Mouse (Mus musculus): ENCODE data around the gene Spsb2.
A peak's percentile ranks its signal among the peaks of the same experiment; 100 is the strongest.

The Spsb2 gene

DNA sequence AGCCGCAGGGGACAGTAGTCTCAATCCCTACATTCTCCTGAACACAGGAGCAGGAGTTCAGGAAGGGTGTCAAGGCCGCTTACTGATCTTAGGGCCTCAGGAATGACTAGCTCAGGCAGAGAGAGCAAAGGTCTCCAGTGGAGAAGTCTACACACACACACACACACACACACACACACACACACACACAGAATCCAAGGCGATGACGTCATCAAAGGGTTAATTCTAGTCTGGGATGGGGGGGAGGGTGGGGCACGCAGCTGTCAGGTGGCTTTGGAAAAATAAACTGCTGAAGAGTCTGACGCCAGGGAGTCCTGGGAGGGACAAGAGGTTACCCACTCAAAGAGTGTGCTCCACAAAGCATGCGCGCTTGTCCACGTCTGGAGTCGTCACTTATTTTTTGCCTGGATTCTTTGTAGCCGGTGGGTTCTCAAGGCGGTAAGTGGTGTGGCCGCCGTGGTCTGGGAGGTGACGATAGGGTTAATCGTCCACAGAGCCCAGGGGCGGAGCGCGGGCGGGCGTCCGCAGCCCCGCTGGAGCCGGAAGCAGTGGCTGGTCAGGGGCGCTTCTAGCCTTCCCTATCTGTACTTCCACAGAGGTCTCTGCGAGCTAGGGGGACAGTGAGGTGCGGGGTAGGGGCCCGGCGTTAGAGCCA, at the start of gene Spsb2:
Gene Spsb2 (plus strand): TSS at position 304 of the 655 bp plus-strand sequence.
- DNase-seq (ENCODE audit: low read depth, low spot score): no peak

DNA sequence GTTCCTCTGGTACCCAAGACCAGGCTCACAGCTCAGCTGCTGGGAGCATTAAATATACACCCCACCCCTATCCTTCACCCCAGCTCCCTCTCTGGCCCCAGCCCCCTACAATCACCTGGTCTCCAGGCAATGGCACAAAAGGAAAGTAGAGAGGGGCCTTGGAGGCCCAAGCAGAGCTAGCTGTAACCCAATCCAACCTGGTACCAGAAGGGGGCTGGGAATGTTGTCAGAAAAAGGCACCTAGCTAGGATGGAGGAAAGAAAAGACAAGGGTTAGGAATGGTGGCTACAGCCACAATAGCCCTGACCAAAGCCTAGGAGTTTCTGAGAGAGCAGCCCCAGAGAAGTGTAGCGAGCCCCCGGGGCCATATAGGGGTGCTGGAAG, 49.6 kb upstream of the Spsb2 start:
- no peak for DNase-seq (ENCODE audit: low read depth, low spot score)

DNA sequence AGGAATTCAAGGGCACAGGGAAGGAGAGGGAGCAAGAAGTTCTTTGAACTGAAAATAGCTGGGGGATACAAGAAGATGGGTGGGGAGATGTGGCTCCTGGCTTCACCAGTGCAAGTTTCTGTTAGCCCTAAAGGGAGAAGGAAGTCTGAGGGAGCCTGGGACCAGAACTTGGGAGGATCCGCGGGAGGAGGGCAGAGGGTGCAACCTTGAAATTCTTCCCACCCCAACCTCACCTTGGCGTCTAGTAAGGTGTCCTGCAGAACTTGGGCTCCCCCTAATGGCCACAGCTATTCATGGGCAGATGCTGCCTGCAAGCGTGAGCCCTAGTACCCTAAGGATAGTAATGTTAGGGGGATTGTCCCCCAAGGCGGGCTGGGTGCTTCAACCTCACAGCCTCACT, 49.2 kb upstream of the Spsb2 start:
- DNase-seq (ENCODE audit: low read depth, low spot score): no peak

- DNase-seq (ENCODE audit: low read depth, low spot score): no peak
These were observed 42.5 kb upstream of the Spsb2 start for GRCm38 (mm10) chr6:124765951-124766350.

DNA sequence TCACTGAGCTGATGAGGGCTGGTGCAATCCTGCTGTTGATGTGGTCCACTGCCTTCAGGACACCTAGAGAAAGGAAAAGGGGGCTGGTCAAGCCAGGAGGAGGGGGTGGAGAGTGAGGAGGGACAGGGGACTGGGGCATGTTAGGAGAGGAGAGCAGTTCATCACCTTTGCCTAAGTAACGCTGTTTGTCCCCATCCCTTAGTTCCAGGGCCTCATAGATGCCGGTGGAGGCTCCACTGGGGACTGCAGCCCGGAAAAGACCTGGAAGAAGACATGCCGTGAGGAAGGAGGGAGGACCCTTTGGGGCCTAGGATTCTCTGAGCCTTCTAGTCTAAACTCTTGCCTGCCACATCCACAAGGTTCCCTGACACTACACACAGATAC, 40.9 kb upstream of the Spsb2 start:
- no peak for DNase-seq (ENCODE audit: low read depth, low spot score)

DNA sequence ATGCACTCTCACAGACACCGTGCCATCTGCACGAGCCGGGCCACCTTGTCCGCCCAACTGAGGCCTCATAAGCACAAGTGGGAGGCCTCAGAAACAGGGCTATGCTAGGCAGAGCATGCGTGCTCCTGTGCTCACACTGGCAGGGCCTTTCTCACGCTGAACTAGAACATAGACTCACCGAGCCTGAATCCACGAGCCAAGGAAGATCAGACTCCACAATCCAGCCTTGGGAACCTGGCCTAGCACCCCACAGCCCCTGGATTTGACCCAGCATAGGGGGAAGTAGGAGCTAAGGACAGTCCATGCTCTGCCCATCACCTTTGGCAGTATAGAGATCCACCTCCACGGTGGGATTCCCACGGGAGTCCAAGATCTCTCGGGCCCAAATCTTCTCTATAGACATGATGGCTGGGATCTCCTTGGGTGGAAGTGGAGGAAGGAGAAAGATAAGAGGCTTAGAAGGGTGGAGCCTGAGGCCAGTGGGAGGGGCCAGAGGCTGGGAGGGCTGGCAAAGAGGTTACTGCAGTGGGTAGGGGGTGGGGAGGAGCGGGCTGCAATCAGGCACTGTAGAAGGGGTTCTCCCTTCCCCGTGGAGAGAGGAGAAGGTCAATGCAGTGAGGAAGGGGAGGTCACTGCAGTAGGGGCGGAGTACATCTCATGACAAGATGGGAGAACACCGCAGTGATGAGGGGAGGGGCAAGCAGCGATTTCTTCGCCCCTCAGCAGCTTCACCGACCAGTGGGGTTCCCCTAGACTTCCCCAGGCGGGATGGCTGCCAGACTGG, 40.3 kb upstream of the Spsb2 start:
- DNase-seq (ENCODE audit: low read depth, low spot score): peak; percentile 74

GRCm38 (mm10) chr6:124768704-124769044, 39.8 kb upstream of the Spsb2 start:
- no peak for DNase-seq (ENCODE audit: low read depth, low spot score)

GRCm38 (mm10) chr6:124769101-124769765, 39.2 kb upstream of the Spsb2 start, which contains the start of gene Eno2:
Eno2 (minus strand) TSS chr6:124769673.
- no peak for DNase-seq (ENCODE audit: low read depth, low spot score)

- no peak for DNase-seq (ENCODE audit: low read depth, low spot score)
These were observed 38.4 kb upstream of the Spsb2 start for GRCm38 (mm10) chr6:124770013-124770412.

DNA sequence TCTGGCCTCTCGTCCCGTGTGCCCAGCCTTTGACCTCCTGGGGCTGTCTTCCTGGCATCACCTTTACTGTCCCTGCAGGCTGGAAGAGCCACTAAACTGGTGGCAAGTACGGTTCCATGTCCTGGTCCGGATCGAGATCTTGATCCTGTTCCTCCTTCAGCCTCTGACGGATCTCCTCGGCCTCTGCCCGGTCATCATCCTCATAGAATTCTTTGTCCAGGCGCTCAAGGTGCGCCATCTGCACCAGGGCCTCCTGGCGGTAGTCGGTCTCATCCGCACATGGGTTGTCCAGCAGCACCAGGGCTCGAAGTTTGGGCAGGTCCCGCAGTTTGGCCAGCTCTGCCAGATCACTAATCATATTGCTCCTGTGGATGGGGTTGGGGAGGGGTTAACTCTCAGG, 38.0 kb upstream of the Spsb2 start:
- no peak for DNase-seq (ENCODE audit: low read depth, low spot score)

GRCm38 (mm10) chr6:124779222-124779983, 29.1 kb upstream of the Spsb2 start, which contains the start of gene Lrrc23:
Lrrc23 (minus strand) TSS chr6:124779727.
- DNase-seq (ENCODE audit: low read depth, low spot score): no peak

- no peak for DNase-seq (ENCODE audit: low read depth, low spot score)
These were observed 28.5 kb upstream of the Spsb2 start for GRCm38 (mm10) chr6:124779984-124780416.

- no peak for DNase-seq (ENCODE audit: low read depth, low spot score)
These were observed 27.5 kb upstream of the Spsb2 start for GRCm38 (mm10) chr6:124780917-124781316.

GRCm38 (mm10) chr6:124782436-124782835, 26.0 kb upstream of the Spsb2 start:
- DNase-seq (ENCODE audit: low read depth, low spot score): no peak

DNA sequence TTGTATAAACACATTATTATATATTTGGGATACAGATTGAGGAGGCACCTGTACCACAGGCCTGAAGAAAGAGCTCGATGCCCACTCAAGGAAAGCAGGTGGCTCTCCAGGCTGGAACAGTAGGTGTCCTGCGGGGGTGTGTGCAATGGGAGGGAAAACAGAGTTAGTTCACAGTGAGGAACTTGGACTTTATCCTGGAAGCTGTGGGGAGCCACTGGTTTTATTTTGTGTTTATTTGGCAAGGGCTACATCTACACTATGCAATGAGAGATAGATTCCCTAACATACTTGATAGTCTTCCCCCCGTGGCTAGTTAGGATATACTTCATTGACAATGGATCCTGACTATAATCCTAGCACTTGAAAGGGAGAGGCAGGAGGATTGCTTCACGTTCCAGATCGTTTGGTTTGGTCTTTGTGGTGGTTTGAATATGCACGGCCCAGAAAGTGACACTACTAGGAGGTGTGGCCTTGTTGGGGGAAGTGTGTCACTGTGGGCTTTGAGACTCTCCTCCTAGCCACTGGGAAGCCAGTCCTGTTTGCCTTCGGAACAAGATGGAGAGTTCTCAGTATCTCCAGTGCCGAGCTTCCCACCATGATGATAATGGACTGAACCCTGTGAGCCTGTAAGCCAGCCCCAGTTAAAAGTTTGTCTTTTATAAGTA, 21.6 kb upstream of the Spsb2 start:
- DNase-seq (ENCODE audit: low read depth, low spot score): no peak

- no peak for DNase-seq (ENCODE audit: low read depth, low spot score)
These were observed 20.7 kb upstream of the Spsb2 start for GRCm38 (mm10) chr6:124787722-124788121.

DNA sequence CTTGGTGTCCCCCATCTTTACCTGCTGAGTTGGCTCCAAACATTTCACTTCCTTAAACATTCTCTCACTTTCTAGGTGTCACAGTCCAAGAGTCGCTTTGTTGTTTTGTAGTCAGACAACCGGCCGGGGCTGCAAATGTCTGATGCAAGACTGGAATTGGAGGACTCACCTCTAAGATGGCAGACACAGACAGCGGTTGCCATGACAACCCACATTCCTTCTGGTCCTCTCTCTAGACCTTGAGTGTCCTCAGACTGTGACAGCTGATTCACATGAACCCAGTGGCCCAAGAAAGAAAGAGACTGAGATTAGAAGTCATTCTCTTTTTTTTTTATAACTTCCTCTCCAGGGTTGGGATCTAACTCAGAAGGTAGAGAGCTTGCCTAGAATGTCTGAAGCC, 18.9 kb upstream of the Spsb2 start:
- DNase-seq (ENCODE audit: low read depth, low spot score): no peak

DNA sequence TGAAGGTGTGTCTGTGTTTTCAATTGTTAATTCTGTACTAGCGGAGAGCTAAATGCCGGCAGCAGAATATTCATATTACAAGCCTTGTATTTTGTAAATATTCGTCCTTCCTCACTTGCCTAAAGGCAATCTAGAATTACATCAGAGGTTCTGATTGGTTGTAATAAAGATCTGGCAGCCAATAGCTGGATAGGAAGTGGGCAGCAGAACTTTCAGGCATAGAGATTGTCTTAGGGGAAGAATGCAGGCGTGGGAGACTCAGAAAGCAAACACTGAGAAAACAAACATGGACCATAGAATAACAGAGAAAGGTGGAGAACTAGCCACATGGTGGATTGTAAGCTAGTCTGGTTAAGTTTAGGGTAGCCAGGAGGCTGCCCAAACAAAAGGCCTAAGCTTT, 18.3 kb upstream of the Spsb2 start:
- no peak for DNase-seq (ENCODE audit: low read depth, low spot score)

- no peak for DNase-seq (ENCODE audit: low read depth, low spot score)
These were observed 16.6 kb upstream of the Spsb2 start for GRCm38 (mm10) chr6:124791911-124792310.

- no peak for DNase-seq (ENCODE audit: low read depth, low spot score)
These were observed 12.7 kb upstream of the Spsb2 start for GRCm38 (mm10) chr6:124795781-124796180.

DNA sequence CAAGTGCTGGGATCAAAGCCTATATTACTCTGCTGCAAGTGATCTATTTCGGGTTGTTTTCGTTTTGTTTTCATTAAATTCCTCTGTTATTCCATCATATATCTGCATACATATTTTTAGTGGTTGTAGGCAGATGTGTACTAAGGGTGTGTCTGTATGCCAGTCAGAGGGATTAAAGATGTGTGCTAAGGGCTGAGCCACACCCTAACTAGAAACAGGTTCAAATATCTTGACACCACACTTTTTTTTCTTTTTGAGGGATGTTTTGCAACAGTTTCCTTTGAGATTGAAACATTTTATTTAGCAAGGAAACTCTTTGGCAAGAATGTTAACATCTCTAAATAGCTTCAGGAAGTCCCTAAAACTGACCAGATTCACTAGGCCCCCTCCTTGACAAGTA, 12.3 kb upstream of the Spsb2 start:
- no peak for DNase-seq (ENCODE audit: low read depth, low spot score)
